9 mouse cellular contexts compared by ENCODE assay signal in the genomic region with DNA sequence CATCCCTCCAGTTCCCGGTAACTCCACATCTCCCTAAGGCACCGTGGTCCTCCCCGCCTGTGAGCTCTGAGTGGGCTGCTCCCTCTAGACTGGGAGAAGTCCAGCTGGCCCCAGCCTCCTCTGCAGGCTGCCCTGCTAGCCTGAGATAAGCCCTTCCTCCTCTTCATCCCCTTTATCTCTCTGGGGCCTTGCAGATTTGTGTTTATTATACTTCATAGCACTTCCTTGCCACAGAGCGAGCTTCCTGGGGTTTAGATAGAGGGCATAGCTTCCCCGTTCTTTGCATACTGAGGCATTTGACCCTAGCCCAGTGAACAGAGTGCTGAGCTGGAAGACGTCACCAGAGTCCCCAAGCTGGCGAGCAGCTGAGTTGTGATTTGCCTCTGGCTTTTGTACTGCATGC. TPM values are rescaled to one million over a fixed set of nuclear protein-coding genes. Genes with fewer than 3 reads are reported as not detected.
DNase-seq lines count a peak whose midpoint lies in the region; ATAC-seq lines count a peak whose summit lies in the region.
"Had no signal": no experiment of that assay in that cellular context is flagged by ENCODE, and none has a peak within 500 bp of the region (broad histone marks: within the 10 kb centered on the region; RNA-seq: fewer than 3 reads in every experiment).

No protein-coding gene starts in this region.

- H3K4me3 ChIP-seq in heart, embryonic 14.5 days (ENCODE audit: control insufficient read depth in 1 of 2, insufficient read depth in 1 of 2, low read depth in 1 of 2, low read length in 2 of 2) = no peak overlapping the region
- no peak overlapping the region for H3K4me3 ChIP-seq in liver, embryonic 16.5 days (ENCODE audit: low read depth, low read length)

- WGBS in heart, embryonic 14.5 days = 5% methylated on average over 7 of the region's 7 CpGs
- WGBS in liver, embryonic 16.5 days (ENCODE audit: insufficient replicate concordance) = 16% methylated on average over 7 of the region's 7 CpGs

- no peaks in the 10 kb centered on the region for H3K9me3 ChIP-seq in heart, embryonic 14.5 days (ENCODE audit: control insufficient read depth, low read length)
- H3K9me3 ChIP-seq in liver, embryonic 16.5 days (replicated peaks; ENCODE audit: control insufficient read depth, low read length) = no peaks in the 10 kb centered on the region

- peak; percentile 77 for DNase-seq in ovary, adult 18-20 months (ENCODE audit: low spot score)
- no peak for DNase-seq in ovary, postnatal 10 days (ENCODE audit: low spot score)
- peak; percentile 71 for DNase-seq in testis, postnatal 14 days (ENCODE audit: low spot score)
- DNase-seq in thymus, postnatal 25 days = no peak
- DNase-seq in layer of hippocampus, postnatal 36 days = no peak
- DNase-seq: gastrocnemius, postnatal 25 days had no signal

- H3K4me2 ChIP-seq in heart, embryonic 14.5 days (ENCODE audit: low read length) = peak overlapping the region; percentile 35
- H3K4me2 ChIP-seq in liver, embryonic 16.5 days (ENCODE audit: low read depth, low read length) = 0 out of 2 replicates have a peak overlapping the region, but pooled peaks have one; percentile 6

- H3K4me1 ChIP-seq in heart, embryonic 14.5 days (ENCODE audit: control insufficient read depth in 2 of 2, insufficient read depth in 2 of 2, low read length in 2 of 2) = peaks cover 19 to 41% of the 10 kb centered on the region in 2 experiments
- peaks cover 8% of the 10 kb centered on the region for H3K4me1 ChIP-seq in liver, embryonic 16.5 days (ENCODE audit: control insufficient read depth, low read depth, low read length)

- H3K36me3 ChIP-seq in heart, embryonic 14.5 days (ENCODE audit: control insufficient read depth, insufficient read depth, low read length) = no peaks in the 10 kb centered on the region
- H3K36me3 ChIP-seq in liver, embryonic 16.5 days (ENCODE audit: control insufficient read depth, insufficient read depth) = no peaks in the 10 kb centered on the region

- peak overlapping the region; percentile 73 to 76 for H3K27ac ChIP-seq in heart, embryonic 14.5 days (replicated peaks in 1 of 2; ENCODE audit: control insufficient read depth in 1 of 2, insufficient read depth in 1 of 2, low read depth in 2 of 2, low read length in 2 of 2)
- H3K27ac ChIP-seq in liver, embryonic 16.5 days (ENCODE audit: low read length) = no peak overlapping the region
- H3K27ac ChIP-seq: macrophage had no signal

- H3K9ac ChIP-seq in heart, embryonic 14.5 days (ENCODE audit: low read length) = 0 out of 2 replicates have a peak overlapping the region, but pooled peaks have one; percentile 22
- no peak overlapping the region for H3K9ac ChIP-seq in liver, embryonic 16.5 days (ENCODE audit: low read depth, low read length)

- H3K27me3 ChIP-seq in heart, embryonic 14.5 days (ENCODE audit: control insufficient read depth, insufficient read depth, low read length) = no peaks in the 10 kb centered on the region
- no peaks in the 10 kb centered on the region for H3K27me3 ChIP-seq in liver, embryonic 16.5 days (ENCODE audit: control insufficient read depth, insufficient read depth, low read depth, low read length)

- peak; percentile 70 for ATAC-seq in heart, embryonic 14.5 days (ENCODE audit: insufficient number of reproducible peaks, insufficient read depth, low FRiP score, low read depth)
- ATAC-seq in liver, embryonic 16.5 days (ENCODE audit: low read depth) = peak; percentile 74

RNA-seq across cellular contexts. Expression of gene Syne2, which starts 37.1 kb away (rescaled TPM):
- polyA plus RNA-seq in heart, embryonic 14.5 days (2014; fragmentation: Nextera tagmentation; extraction: Ambion mirVana) = 52.5 and 55.9 TPM in 2 replicates
- polyA plus RNA-seq in liver, embryonic 16.5 days (2015; fragmentation: Nextera tagmentation; extraction: Ambion mirVana) = 6.1 TPM in 2 replicates
- total RNA-seq in layer of hippocampus, postnatal 36 days (2021) = 10 to 100 TPM; 21.0 to 25.0 TPM

Comparison
In these comparisons a context has a peak if more than half of its experiments do, and no peak if none do; other contexts are left out.
1. DNase-seq: peak in ovary, adult 18-20 months (single experiment) and testis, postnatal 14 days (single experiment); none in ovary, postnatal 10 days (single experiment), thymus, postnatal 25 days (single experiment) and layer of hippocampus, postnatal 36 days (0 of 2).